Mouse (Mus musculus) C2C12 (cell line): ENCODE results near the gene Gm48551.

Experiments used
- CTCF ChIP-seq: IDR thresholded peaks from one replicate; pipeline ENCODE4 v1.5.1; 2011; ENCODE audit not compliant: control insufficient read depth, insufficient read depth, insufficient read length
- MAX ChIP-seq: IDR thresholded peaks from one replicate; pipeline ENCODE4 v1.6.1; 2011; ENCODE audit warnings: mild to moderate bottlenecking, control low read depth

GRCm38 (mm10) chr10:81418216-81419070 is 34.2 kb downstream of the Gm48551 start:
- no peak for TF ChIP-seq CTCF
- no peak for TF ChIP-seq MAX
